Mouse (Mus musculus) bone marrow macrophage, adult 2 months (primary cell): Measurements from ENCODE around the gene Nup214. TPM values are rescaled to one million over a fixed set of nuclear protein-coding genes. Genes with fewer than 3 reads are reported as not detected.

Source experiments
- H3K27ac ChIP-seq: 2 replicates; pipeline ENCODE4 v1.5.1; 2012; ENCODE audit warnings: low read depth, low read length; ENCODE audit not compliant: insufficient read depth
- H3K4me1 ChIP-seq: 2 replicates; pipeline ENCODE4 v1.6.1; 2012; ENCODE audit warnings: low read length; ENCODE audit not compliant: control insufficient read depth, insufficient read depth
- H3K4me3 ChIP-seq: 2 replicates; pipeline ENCODE4 v1.5.1; 2012; ENCODE audit warnings: mild to moderate bottlenecking, low read length, moderate library complexity; ENCODE audit not compliant: insufficient read depth
- CTCF ChIP-seq: IDR thresholded peaks from 2 replicates; pipeline ENCODE4 v1.5.1; 2012; ENCODE audit warnings: low read depth, mild to moderate bottlenecking, low read length, moderate library complexity
- POLR2A ChIP-seq: IDR thresholded peaks from 2 replicates; pipeline ENCODE4 v1.6.1; 2012; ENCODE audit warnings: mild to moderate bottlenecking, low read depth, low read length, borderline replicate concordance
- polyA plus RNA-seq: library from polyadenylated mRNA; stranded (reverse); fragments of >200 nt; gene quantifications from 2 replicates; pipeline ENCODE4 v1.2.4, GENCODE M21; 2012; ENCODE audit not compliant: missing spikeins, insufficient read depth, insufficient read length

The Nup214 gene
- polyA plus RNA-seq, 1 experiment: 47.3 TPM

- no peak overlapping the region for H3K27ac ChIP-seq
- peaks cover 4% of the 10 kb centered on the region for H3K4me1 ChIP-seq
- H3K4me3 ChIP-seq: no peak overlapping the region
- TF ChIP-seq CTCF (no peak), POLR2A (no peak)
Observed at GRCm38 (mm10) chr2:32062626-32063410, 88.6 kb downstream of the Nup214 start.

- H3K4me3 ChIP-seq: no peak overlapping the region
- H3K27ac ChIP-seq: no peak overlapping the region
- TF ChIP-seq CTCF (no peak), POLR2A (no peak)
- peaks cover 4% of the 10 kb centered on the region for H3K4me1 ChIP-seq
Observed at GRCm38 (mm10) chr2:32063451-32064151, 89.4 kb downstream of the Nup214 start.

- Histone ChIP-seq H3K4me3 (no peak overlapping the region), H3K27ac (no peak overlapping the region), H3K4me1 (peaks cover 4% of the 10 kb centered on the region)
- TF ChIP-seq POLR2A: no peak
- TF ChIP-seq CTCF: no peak
Observed at GRCm38 (mm10) chr2:32064913-32065312, 90.7 kb downstream of the Nup214 start.

DNA sequence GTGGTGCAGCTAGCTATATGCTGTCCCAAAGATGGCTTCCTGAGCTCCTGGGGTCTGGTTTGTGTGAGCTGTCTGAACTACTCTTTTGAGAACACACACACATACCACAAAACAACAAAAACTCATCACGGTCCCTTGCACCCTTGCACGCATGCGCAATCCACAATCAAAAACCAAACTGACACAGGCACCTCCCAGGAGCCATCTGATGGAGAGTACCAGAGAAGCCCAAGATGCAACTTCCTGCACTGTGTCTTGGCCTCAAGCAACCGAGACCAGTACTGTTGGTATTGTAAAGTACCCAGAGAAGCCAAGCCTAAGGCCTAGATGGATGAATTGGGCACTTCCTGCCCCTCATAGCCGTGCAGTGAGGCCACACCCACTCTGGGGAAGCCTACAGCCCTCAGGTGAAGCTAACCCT, 91.1 kb downstream of the Nup214 start:
- TF ChIP-seq POLR2A: no peak
- TF ChIP-seq CTCF: no peak
- H3K4me1 ChIP-seq: peaks cover 4% of the 10 kb centered on the region
- H3K4me3 ChIP-seq: no peak overlapping the region
- H3K27ac ChIP-seq: no peak overlapping the region

DNA sequence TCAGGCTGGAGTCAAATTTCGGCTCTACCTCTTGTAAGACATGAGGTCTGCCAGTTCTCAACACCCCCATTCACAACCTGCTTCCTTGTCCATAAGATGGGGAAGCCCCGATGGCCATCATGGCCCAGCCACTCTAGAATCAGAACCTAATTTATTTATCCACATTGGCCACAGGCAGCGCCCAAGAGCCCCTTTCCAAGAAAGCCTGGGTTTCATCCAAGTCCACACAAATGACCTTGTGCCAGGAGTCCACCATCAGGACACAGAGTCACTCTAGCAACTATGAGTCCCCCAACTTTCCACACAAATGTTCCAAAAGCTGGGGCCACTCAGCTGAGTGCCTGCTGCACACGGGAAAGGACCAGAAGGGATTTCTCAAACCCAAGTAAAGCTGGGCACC, 91.8 kb downstream of the Nup214 start:
- H3K27ac ChIP-seq: no peak overlapping the region
- peaks cover 4% of the 10 kb centered on the region for H3K4me1 ChIP-seq
- no peak for TF ChIP-seq CTCF
- no peak for TF ChIP-seq POLR2A
- no peak overlapping the region for H3K4me3 ChIP-seq

- Histone ChIP-seq H3K4me3 (no peak overlapping the region), H3K4me1 (no peaks in the 10 kb centered on the region), H3K27ac (no peak overlapping the region)
- TF ChIP-seq POLR2A: no peak
- no peak for TF ChIP-seq CTCF
Observed at GRCm38 (mm10) chr2:32068811-32069607, 94.8 kb downstream of the Nup214 start.

DNA sequence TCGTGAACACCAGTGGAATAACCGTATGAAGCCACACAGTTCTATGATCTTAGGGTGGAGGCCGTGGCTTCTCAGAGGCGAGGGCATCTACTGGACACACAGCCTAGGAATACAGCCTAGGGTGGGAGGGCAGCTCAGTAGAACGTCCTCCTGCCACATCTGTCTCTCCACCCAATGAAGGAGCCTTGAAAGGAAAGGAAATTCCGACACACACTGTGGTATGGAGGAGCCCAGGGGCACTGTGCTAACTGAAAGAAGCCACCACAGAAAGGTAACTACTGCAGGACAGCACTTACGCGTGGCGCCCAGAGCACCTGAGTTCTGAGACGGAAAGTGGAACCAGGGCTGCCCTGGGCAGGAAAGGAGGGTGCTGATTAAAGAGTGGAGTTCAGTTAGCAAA, 96.5 kb downstream of the Nup214 start:
- H3K4me3 ChIP-seq: no peak overlapping the region
- no peak for TF ChIP-seq POLR2A
- no peak for TF ChIP-seq CTCF
- no peaks in the 10 kb centered on the region for H3K4me1 ChIP-seq
- H3K27ac ChIP-seq: no peak overlapping the region

- TF ChIP-seq POLR2A (no peak), CTCF (no peak)
- Histone ChIP-seq H3K4me3 (no peak overlapping the region), H3K27ac (no peak overlapping the region), H3K4me1 (peaks cover 15% of the 10 kb centered on the region)
Observed at GRCm38 (mm10) chr2:32074404-32074803, 100.2 kb downstream of the Nup214 start.

DNA sequence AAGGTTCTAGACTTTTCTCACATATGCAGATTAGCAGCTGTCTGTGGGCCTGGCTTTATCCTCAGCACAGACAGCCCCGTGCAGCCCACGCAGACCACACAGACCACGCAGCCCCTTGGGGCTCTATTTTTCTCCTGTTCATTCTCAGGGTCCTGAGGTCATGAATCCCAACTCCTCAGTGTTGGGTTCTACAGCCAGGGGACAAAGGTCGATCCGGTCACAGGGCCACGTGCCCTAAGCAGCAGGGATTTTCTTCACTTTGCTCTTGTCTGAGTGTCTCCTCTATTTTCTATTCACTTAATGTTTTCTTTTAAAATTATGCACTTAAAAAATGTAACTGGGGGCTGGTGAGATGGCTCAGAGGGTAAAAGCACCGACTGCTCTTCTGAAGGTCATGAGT, 101.1 kb downstream of the Nup214 start:
- TF ChIP-seq CTCF: no peak
- TF ChIP-seq POLR2A: no peak
- Histone ChIP-seq H3K27ac (no peak overlapping the region), H3K4me1 (peaks cover 23% of the 10 kb centered on the region), H3K4me3 (no peak overlapping the region)

GRCm38 (mm10) chr2:32077744-32078143, 103.5 kb downstream of the Nup214 start:
- Histone ChIP-seq H3K27ac (no peak overlapping the region), H3K4me3 (no peak overlapping the region), H3K4me1 (peaks cover 28% of the 10 kb centered on the region)
- TF ChIP-seq CTCF (no peak), POLR2A (no peak)
